Mouse (Mus musculus) adrenal gland, adult 18-20 months (tissue): ENCODE measurements around the gene Olfm1. TPM values are rescaled to one million over a fixed set of nuclear protein-coding genes. Genes with fewer than 3 reads are reported as not detected.
A peak's percentile ranks its signal among the peaks of the same experiment; 100 is the strongest.

Source experiments
- DNase-seq, 2 experiments: peaks; one replicate each; pipeline ENCODE4 v3.0.0; 2021 to 2022; ENCODE audit warnings: low spot score in 2 of 2
- total RNA-seq, 2 experiments: library from RNA; stranded (reverse); gene quantifications; 1 replicate in 1 of 2; 2 replicates in 1 of 2; pipeline ENCODE4 v1.2.3; 2021

Gene Olfm1
- total RNA-seq, 2 experiments from 2014 or later: 38.0 to 38.7 TPM

DNA sequence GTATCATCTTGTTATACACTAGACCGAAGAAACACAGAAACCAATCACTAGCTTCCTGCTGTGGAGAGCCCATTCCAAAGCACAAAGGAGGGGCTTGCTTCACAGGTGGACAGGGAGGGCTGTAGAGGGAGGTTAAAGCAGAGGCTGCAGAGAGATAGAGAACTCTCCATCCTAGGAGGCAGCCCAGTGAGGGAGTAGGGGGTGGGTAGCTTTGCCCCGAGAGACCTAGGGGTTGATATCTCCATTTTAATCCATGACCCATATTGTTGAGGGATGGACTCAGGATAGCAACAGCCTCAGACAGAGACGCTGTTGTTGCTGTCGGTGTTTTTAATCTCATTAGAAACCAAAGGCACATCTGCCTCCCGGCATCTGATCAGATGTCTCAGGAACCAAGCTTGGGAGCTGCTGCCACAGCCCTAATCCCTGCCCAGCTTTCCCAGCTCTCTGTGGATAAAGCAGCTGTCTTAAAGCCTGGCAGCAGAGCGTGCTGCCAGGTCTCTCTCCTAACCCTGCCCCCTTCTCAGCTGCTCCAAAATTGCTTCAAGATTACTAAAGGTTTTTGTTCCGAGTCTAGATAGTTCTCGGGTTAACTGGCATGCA lies 34.9 kb downstream of the Olfm1 start:
- no peak for DNase-seq

DNA sequence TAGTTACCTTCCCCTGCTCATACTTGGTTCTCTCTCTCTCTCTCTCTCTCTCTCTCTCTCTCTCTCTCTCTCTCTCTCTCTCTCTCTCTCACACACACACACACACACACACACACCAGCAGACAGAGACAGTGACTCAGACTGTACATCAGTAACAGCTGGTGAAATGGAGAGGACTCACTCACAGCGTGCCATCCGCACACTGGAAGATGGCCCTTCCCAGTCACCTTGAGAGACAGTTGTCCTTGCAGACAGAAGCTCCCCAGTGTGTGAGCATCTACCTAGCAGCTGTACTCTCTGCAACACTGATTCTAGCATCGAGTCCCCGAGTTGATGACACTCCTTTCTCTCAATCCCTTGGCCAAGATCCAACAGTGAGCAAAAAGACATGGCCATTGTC lies 35.6 kb downstream of the Olfm1 start:
- DNase-seq: no peak

DNA sequence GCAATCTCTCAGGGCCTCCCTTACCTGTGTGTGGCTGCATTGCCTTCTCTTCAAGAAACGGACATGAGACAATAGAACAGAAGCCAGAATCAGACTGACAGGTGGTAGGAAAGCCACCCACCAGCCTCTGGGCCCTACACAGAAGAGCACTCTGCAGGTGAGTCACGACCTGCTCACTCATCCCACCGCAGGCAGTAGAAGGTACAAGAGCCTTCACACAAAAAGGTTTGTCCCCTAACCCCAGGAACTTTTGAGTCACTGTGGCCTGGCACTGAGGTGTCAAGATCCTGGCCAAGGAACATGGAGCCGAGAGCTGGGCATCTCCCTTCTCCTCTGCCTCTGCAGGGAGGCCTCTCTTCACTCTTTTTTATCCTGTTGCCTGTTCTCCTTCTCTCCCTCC lies 42.3 kb downstream of the Olfm1 start:
- no peak for DNase-seq

DNA sequence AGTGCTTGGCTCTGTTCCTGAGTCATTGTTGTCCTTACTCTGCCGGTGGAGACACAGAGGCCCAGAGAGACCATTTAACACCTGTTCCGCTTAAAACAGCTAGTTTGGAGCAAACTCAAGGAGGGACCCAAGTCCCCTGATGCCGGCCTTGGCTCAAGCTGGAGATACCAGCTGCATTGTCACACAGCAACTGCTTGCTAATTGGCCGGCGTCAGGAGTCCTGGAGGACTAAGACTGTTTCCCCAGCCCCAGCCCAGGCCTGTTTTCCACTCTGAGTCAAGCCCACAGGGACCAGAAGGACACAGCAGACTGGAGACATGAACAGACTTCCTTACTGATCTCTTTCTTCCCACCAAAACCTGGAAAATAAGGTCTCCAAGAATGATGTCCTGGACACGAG lies 43.7 kb downstream of the Olfm1 start:
- DNase-seq: no peak

DNA sequence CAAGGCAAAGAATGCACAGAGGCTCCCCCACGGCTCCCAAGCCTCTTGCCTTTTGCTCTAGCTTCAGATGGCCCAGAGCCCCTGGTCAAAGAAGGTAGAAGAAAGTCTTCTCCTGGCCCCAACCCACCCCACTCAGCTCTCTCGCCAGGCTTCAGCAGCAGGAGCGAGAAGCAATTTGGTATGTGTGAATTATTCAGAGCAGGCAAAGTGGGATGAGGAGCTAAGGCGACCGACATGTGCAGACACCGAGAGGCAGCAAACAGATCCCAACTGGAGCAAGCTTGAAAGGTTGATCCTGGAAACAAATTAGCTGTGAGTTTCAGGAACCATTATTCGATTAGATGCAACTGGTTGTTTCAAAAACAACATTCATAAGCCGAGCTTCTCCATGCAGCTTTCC lies 46.8 kb downstream of the Olfm1 start:
- no peak for DNase-seq

DNA sequence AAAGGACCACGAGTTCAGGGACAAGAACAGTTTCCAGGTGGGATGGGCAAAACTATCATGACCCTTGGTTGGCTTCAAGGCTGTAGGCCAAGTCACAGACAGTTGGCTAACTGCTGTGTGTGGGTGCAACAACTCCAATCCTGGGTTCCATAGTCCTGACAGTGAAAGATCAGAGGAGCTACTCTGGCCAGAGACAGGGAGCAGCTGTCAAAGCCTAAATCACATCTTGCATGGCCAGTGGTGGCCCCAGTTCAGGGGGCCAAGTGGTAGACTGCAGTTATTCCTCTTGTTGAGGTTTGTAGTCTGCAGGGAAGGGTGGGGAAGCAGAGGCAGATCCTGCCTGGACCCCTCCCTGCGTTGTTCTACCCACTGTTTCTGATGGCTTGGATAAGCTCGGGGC lies 48.1 kb downstream of the Olfm1 start:
- DNase-seq: no peak

DNA sequence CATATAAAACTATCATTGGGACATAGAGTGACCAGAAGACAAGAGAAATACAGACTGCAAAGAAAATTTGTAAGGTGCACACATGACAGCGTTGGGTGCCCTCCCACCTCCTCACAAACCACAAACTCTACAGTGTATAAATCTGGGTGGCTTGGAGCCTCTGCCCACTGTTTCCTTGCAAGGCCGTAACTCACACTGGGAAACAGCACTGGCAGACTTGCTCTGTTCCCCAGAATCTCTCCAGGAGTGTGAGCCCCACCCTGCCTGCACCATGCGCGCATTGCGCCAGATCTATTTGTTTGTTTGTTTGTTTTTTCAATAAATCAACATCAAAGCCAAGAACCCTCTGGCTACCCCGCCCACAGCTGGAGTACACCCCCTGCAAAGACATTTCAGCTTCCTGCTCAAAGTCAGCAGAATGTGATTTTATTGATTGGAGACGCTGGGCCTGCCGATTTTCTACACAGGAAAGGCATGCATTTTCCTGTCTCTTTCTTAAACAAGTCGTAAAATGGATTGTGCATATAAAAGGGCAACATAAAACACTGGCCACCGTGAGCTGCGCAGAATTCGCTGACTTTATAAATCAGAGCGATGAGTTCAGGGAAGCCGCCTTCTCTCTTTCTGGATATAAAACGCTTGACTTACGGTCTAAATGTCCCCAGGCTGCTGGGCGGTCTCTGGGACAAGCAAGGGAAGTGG lies 48.9 kb downstream of the Olfm1 start:
- DNase-seq: no peak

DNA sequence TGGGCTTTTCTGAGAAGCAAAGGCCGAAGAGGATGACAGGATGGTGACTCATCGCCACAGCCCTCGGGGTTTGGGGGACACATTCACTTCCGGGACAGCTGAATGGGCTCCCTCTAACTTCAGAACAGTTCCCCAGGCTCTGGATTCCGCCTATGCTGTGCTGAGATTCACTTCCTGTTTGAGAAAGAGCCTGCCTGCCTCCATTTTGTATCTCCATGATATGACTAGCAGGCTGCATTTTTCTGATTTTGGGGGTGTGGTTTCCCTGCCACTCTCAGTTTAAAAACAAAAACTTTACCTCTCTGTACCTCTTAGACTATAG lies 49.4 kb downstream of the Olfm1 start:
- DNase-seq: no peak

DNA sequence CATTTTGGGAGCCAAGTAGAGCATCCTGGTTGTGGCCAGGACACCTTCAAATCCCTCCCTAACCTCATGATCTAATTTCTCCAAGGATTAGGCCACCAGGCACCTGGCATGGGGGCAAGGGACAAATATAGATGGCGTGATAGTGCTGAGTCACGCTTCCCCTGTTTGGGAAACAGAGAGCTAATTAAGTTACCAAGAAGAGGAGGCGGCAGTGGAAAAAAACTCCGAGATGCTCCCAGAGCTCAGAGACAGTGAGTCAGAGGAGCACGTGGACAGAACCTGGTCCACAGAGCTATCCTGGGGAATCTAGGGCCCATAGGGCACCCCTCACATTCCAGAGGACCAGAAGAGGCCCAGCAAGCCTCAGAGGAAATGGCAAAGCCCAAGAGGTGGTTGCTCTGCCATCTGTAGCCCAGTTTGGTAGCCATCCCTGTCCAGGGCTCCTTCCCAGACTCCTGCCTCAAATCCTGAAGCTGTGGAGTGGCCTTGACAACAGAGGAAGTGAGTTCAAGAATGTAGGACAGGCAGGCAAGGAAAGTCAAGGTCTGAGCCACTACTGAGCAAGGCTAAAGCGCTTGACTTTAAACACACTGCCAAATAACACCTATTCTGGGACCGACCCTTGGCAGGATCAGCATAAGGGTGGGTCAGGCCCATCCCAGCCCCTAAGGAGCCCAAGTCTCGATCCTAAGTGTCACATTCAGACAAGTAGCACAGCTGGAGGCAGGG lies 52.0 kb downstream of the Olfm1 start:
- DNase-seq: peak in 1 of 2 experiments; percentile 31

DNA sequence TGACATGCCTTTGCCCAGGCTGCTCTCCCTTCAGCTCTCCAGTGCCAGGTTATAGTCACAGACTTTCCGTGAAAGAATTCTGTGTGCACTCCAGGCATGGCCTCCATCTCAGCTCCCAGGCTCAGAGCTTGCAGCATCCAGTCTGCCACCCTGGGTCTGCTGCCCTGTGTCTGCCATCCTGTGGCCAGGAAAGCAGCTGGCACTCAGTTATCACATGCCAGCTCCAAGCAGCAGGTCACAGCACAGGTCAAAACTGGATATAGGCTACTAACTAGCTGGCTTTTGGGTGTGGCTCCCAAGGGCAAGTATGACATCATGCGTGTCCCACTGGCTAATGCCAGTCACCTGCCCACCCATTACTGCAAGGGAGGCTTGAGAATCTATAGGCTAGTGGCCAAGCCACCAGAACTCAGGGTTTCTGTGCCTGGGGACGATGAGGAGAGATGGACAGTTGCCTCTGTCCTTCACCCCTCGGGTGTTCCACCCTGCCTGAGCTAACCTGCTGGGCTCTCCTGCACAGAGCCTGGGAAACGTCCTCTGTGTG lies 53.4 kb downstream of the Olfm1 start:
- no peak for DNase-seq

DNA sequence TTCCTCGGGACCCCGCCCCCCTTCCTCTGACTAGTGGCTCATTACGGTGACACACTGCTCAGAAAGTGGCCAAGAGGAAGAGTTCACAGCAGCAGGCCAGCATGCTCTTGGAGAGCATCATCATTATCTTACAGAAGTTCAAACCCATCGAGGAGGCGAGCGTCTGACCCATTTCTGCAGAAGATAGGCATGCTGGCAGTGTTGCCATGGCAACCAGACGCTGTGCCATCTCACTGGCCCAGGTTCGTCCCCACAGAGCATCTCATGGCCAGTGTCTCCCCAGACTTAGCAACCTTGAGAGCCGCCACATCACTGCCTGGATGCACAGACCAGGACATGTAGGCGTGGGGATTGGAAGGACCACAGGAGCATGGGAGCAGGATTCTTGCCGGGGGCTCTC lies 54.3 kb downstream of the Olfm1 start:
- DNase-seq: no peak

DNA sequence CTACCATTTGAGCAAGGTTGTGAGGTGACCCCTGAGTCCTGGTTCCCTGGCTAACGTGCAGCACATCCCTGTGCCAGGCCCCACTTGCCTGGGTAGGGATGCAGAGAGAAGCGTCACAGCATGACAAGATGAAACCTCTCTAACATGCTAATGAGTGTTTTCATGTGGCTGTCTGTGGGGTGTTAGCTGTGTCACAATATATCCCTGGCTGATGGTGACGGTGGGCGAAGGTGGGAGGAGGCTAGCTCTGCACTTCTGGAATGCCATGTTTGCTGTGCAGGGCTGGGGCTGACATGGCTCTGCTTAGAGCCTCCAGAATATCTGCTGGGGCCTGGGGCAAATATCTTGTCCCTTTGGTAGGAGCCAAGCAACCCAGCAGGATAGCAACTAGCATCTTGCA lies 59.8 kb downstream of the Olfm1 start:
- DNase-seq: no peak

DNA sequence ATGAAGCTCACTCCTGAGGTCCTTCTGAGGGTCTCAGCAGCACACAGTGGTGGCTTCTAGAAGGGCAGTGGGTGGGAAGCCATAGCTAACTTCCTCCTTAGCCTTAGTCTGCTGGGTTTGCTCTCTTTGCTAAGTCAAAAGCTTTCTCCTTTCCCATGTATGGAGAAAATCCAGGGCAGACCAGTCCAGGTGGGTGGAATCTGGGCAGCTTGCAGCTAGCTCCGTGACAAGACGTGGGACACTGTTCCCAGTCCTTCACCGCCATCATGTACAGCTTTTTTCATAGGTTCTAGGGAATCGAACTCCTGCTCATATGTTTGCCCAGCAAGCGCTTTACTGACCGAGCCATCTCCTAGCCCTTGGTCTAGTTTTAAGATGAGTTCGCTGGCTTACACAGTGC lies 63.2 kb downstream of the Olfm1 start:
- DNase-seq: no peak

DNA sequence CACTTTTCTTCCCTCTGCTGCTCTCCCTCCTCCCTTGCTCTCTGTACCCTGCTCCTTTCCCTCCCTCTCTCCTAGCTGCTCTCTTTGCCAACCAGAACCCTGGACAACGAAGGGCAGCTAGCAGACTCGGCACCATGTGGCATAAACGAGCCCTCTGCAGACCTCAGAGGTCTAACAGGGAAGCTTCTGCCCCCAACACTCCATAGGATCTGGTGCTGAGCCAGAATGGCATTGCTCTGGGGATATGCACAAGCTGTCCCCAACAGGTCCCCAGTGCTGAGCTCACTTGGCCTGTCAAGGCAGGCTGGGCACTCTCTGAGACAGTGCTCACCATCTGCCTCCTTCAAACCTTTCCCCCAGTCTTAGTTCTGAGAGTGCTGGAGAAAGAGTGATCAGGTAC lies 68.6 kb downstream of the Olfm1 start:
- DNase-seq: no peak

DNA sequence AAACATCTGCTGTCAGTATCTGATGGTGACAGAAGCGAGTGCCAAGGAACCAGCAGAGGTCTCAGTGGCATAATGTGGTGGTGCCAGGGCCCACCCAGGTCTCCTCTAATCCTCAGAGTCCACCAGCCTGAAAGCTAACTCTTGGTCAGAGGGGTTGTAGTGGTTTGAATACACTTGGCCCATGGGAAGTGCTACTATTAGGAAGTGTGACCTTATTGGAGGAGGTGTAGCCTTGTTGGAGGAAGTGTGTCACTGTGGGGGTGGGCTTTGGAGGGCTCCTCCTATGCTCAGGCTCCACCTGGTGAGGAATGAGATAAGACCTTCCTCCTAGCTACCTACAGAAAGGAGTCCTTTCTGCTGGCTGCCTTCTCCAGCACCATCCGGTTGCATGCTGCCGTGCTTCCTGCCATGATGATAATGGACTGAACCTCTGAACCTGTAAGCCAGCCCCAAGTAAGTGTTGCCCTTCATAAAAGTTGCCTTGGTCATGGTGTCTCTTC lies 75.0 kb downstream of the Olfm1 start:
- DNase-seq: no peak

DNA sequence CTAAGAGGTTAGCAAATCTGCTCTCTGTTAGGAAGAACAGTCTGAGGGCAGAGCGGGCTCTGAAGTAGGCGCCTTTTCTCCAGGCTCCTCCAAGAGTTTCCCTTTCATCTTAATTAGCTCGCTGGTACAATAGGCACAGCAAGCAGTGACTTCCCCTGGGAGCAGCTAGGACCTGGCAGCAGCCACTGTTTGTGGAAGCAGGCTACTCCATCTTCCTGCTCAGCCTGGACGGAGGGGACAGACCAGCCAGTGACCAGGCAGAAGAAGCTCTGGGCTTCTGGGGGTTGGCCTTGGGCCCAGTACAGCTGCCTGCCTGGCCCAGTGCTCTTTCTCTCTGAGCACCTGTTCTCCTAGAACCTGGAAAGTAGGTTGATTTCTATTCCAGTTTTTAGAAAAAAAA lies 77.8 kb downstream of the Olfm1 start:
- no peak for DNase-seq

DNA sequence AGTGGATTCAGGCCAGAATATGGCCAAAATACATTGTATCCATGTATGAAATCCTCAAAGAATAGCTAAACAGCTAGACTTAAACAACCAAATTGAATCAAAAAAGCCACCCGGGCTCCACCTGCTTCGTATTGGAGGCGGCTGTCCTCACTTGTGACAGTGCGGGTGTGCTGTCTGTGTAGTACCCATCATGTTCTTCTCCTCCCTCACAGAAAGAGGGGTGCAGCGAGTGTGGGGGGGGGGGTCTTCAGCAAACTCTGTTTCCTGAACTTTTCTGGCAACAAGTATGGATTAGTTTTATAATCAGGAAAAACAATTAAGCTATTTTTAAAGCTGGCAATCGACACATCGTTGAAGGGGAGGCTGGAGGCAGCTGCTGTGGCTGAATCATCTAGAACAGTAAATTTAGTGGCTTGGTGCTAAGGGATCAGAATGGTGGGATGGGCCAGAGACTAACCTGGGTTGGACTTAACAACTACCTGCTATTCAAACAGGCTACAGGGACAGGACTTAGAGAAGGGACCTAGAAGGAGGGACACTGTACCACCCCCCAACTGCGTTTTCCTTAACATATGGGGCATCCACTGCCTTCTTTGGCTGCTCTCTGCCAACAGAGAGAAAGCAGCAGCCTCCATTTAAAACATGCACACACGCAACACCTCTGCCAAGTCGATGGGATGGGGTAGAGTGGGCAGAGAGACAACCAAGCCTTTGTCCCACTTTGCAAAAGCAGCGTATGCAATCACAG lies 79.6 kb downstream of the Olfm1 start:
- DNase-seq: no peak

DNA sequence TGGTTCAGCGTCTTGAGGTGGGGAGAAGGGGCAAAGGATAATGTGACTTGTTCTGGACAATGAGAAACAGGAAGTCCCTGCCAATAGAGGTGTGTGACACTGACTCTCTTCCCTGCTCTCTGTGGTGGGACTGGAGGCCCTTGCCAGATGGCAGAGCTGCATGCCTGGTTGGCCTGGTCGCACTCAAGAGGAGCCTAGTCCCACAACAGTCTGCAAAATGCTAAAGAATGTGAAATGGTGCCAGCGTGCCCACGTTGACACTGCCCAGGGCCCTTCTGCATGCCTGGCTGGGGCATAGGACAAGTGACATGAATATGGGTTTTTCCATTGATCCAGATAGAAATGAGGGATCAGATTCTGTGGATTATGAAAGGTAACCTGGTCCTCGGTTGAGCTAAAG lies 81.2 kb downstream of the Olfm1 start:
- no peak for DNase-seq

DNA sequence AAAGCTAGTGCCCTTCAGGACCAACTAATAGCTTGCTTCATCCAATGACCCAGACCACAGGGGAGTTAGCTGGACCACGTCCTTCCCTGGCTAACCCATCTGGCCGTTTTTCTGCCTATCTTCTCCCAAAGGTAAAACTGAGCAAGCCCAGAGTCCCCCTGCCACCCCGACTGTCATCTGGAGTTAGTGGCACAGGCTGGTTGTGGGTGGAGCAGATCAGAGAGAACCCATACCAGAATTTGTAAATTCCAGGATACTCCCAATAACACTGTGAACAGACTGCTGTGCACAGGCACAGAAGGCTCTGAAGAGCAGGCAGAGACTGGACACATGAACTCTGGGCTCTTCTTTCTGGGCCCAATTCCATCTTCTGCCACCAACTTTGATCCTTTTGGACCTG lies 82.6 kb downstream of the Olfm1 start:
- no peak for DNase-seq

DNA sequence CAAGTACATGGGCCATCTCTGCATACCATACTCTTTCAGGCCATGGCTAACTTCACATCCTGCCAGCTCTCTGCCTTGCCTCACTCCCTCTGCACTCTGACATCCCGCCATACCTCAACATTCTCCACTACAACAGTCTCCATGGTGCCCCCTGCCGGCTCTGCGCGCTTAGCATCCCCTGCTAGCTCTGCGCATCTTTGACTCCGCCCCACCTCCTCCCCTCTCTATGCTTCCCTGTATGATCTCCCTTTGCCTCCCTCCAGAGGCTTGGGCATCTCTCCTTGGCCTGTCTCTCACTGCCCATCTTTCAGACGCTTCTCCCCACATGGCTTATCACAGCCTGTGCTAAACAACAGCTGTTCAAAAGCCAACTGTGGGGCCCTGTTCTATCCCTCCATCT lies 85.4 kb downstream of the Olfm1 start:
- DNase-seq: peak; percentile 72 to 73

DNA sequence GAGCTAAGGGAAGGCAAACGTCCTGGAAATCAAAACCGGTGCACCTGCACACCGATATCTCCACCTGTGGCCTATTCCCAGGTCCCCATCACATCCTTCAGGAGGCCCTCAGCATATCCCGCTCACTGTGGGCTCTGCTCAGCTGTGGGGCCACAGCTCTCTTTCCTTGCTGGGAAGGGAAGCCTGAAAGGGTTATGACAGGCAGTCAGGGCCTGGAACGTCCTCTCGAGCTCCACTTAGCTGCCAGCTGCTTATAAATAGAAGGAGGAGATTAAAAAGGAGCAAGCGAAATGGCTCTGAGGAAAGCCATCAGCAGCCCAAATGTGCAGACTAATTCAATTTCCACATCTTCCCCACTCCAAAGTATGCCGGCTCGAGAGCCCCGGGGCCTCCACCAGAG lies 86.1 kb downstream of the Olfm1 start:
- no peak for DNase-seq
